Mouse (Mus musculus) heart, postnatal 0 days (tissue): ENCODE measurements around the gene Grm8.

Source experiments
- CTCF ChIP-seq: IDR thresholded peaks from 2 replicates; pipeline ENCODE4 v1.5.1; 2016; ENCODE audit warnings: antibody characterized with exemption, control low read depth, low read depth
- EP300 ChIP-seq: IDR thresholded peaks from 2 replicates; pipeline ENCODE4 v1.6.1; 2016; ENCODE audit warnings: antibody characterized with exemption, low read depth

DNA sequence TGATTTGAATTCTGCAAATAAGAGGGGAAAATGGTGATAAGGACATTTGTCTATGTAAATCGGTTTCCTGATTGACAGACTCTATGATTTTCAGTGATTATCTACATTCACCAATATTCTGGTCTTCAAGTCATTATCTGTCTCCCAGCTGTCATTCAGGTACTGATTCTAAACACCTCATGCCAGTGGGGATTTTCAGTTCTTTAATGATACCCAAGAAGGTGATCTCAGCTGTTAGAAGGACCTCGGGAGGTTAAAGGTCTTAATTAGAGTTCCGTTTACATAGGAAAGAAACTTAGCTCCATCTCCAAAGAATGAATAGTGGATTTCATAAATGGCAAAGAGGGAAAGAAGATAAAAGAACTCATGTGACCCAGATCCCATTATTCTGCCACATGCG is 143.7 kb downstream of the Grm8 start:
- TF ChIP-seq CTCF: no peak
- no peak for TF ChIP-seq EP300
